ENCODE assay signal across 8 mouse cellular contexts in genomic region chr11:75148332-75149035, GRCm38 (mm10). TPM values are rescaled to one million over a fixed set of nuclear protein-coding genes. Genes with fewer than 3 reads are reported as not detected.
DNase-seq lines count a peak whose midpoint lies in the region; ATAC-seq lines count a peak whose summit lies in the region.

No protein-coding gene starts in this region.

- 0 out of 2 replicates have a peak overlapping the region, but pooled peaks have one; percentile 27 for H3K4me2 ChIP-seq in intestine, embryonic 15.5 days (replicated peaks)
- H3K4me2 ChIP-seq in stomach, embryonic 14.5 days (replicated peaks; ENCODE audit: low read depth, low read length): no peak overlapping the region

- DNase-seq in lung, postnatal 10 days: peak; percentile 60
- DNase-seq in lung, postnatal 25 days (ENCODE audit: low spot score): no peak
- DNase-seq in heart, adult 8-10 months (ENCODE audit: low spot score): peak; percentile 6
- no peak for DNase-seq in thymus, postnatal 36 days
- no peak for DNase-seq in layer of hippocampus, postnatal 36 days
- no peak for DNase-seq in gastrocnemius, postnatal 4 days (ENCODE audit: low spot score in 2 of 2)

- peaks cover 31% of the 10 kb centered on the region for H3K4me1 ChIP-seq in intestine, embryonic 15.5 days (replicated peaks)
- peaks cover 35% of the 10 kb centered on the region for H3K4me1 ChIP-seq in stomach, embryonic 14.5 days (ENCODE audit: control insufficient read depth, insufficient read depth, low read length)

- no peaks in the 10 kb centered on the region for H3K9me3 ChIP-seq in intestine, embryonic 15.5 days
- no peaks in the 10 kb centered on the region for H3K9me3 ChIP-seq in stomach, embryonic 14.5 days (ENCODE audit: control insufficient read depth, low read depth, low read length)

- no peak overlapping the region for H3K4me3 ChIP-seq in intestine, embryonic 15.5 days (replicated peaks)
- no peak overlapping the region for H3K4me3 ChIP-seq in stomach, embryonic 14.5 days (ENCODE audit: low read depth, low read length)

- 78% methylated on average over 11 of the region's 11 CpGs for WGBS in intestine, embryonic 15.5 days
- 79% methylated on average over 11 of the region's 11 CpGs for WGBS in stomach, embryonic 14.5 days

- H3K27me3 ChIP-seq in intestine, embryonic 15.5 days (replicated peaks): no peaks in the 10 kb centered on the region
- H3K27me3 ChIP-seq in stomach, embryonic 14.5 days (ENCODE audit: control insufficient read depth, insufficient read depth, low read length): no peaks in the 10 kb centered on the region

- peak; percentile 44; the same call in 1 of the 2 replicates for ATAC-seq in intestine, embryonic 15.5 days
- no peak for ATAC-seq in stomach, embryonic 14.5 days (ENCODE audit: insufficient number of reproducible peaks, insufficient read depth, low FRiP score, low read depth)

- 0 out of 2 replicates have a peak overlapping the region, but pooled peaks have one; percentile 6 for H3K9ac ChIP-seq in intestine, embryonic 15.5 days
- no peak overlapping the region for H3K9ac ChIP-seq in stomach, embryonic 14.5 days (replicated peaks; ENCODE audit: low read depth, low read length)

- peak overlapping the region; percentile 92 for H3K27ac ChIP-seq in intestine, embryonic 15.5 days
- peak overlapping the region; percentile 91 for H3K27ac ChIP-seq in stomach, embryonic 14.5 days (ENCODE audit: low read length)

- 0 out of 2 replicates have a peak, but pooled peaks cover 10% of the 10 kb centered on the region for H3K36me3 ChIP-seq in intestine, embryonic 15.5 days
- peaks cover 6% of the 10 kb centered on the region for H3K36me3 ChIP-seq in stomach, embryonic 14.5 days (ENCODE audit: control insufficient read depth, insufficient read depth, low read length)

RNA-seq across cellular contexts. Expression of gene Hic1, which starts 20.8 kb away (rescaled TPM):
- total RNA-seq in heart, adult 8-10 months (2022): 10 to 100 TPM in 3 of 4 experiments, 1 to 10 TPM in 1; 7.6 to 19.4 (median 16.8) TPM
- 20.3 and 22.0 TPM in 2 replicates for polyA plus RNA-seq in intestine, embryonic 15.5 days (2015; fragmentation: Nextera tagmentation; extraction: Ambion mirVana)
- polyA plus RNA-seq in stomach, embryonic 14.5 days (2014; fragmentation: Nextera tagmentation; extraction: Ambion mirVana): 13.8 and 16.9 TPM in 2 replicates
- 1 to 10 TPM; 2.8 to 3.6 TPM for total RNA-seq in layer of hippocampus, postnatal 36 days (2021)
- 10 to 100 TPM; 42.7 to 48.8 TPM for total RNA-seq in gastrocnemius, postnatal 4 days (2021)

RNA-seq across cellular contexts. Expression of gene Ovca2, which starts 30.2 kb away (rescaled TPM):
- total RNA-seq in heart, adult 8-10 months (2022): 1 to 10 TPM; 5.6 to 6.9 (median 5.9) TPM
- polyA plus RNA-seq in intestine, embryonic 15.5 days (2015; fragmentation: Nextera tagmentation; extraction: Ambion mirVana): 21.3 and 21.4 TPM in 2 replicates
- polyA plus RNA-seq in stomach, embryonic 14.5 days (2014; fragmentation: Nextera tagmentation; extraction: Ambion mirVana): 26.7 and 29.1 TPM in 2 replicates
- 10 to 100 TPM; 18.0 to 19.9 TPM for total RNA-seq in layer of hippocampus, postnatal 36 days (2021)
- total RNA-seq in gastrocnemius, postnatal 4 days (2021): 1 to 10 TPM; 6.6 to 6.8 TPM

RNA-seq across cellular contexts. Expression of gene Dph1, which starts 42.6 kb away (rescaled TPM):
- total RNA-seq in heart, adult 8-10 months (2022): 10 to 100 TPM in 2 of 4 experiments, 1 to 10 TPM in 2; 8.1 to 11.2 (median 9.7) TPM
- 23.4 and 23.8 TPM in 2 replicates for polyA plus RNA-seq in intestine, embryonic 15.5 days (2015; fragmentation: Nextera tagmentation; extraction: Ambion mirVana)
- 20.1 and 20.5 TPM in 2 replicates for polyA plus RNA-seq in stomach, embryonic 14.5 days (2014; fragmentation: Nextera tagmentation; extraction: Ambion mirVana)
- 10 to 100 TPM; 33.4 to 33.9 TPM for total RNA-seq in layer of hippocampus, postnatal 36 days (2021)
- total RNA-seq in gastrocnemius, postnatal 4 days (2021): 10 to 100 TPM in 1 of 2 experiments, 1 to 10 TPM in 1; 10.0 to 11.4 TPM

RNA-seq across cellular contexts. Expression of gene Rtn4rl1, which starts 45.1 kb away (rescaled TPM):
- total RNA-seq in heart, adult 8-10 months (2022): 1 to 10 TPM; 5.2 to 7.9 (median 6.8) TPM
- polyA plus RNA-seq in intestine, embryonic 15.5 days (2015; fragmentation: Nextera tagmentation; extraction: Ambion mirVana): 1.7 and 1.8 TPM in 2 replicates
- polyA plus RNA-seq in stomach, embryonic 14.5 days (2014; fragmentation: Nextera tagmentation; extraction: Ambion mirVana): 0.88 and 1.7 TPM in 2 replicates
- 100 to 1,000 TPM; 103 to 107 TPM for total RNA-seq in layer of hippocampus, postnatal 36 days (2021)
- 1 to 10 TPM; 4.2 to 5.0 TPM for total RNA-seq in gastrocnemius, postnatal 4 days (2021)

Comparison
In these comparisons a context has a peak if more than half of its experiments do, and no peak if none do; other contexts are left out.
1. DNase-seq: peak in lung, postnatal 10 days (single experiment) and heart, adult 8-10 months (single experiment); none in lung, postnatal 25 days (single experiment), thymus, postnatal 36 days (0 of 2), layer of hippocampus, postnatal 36 days (0 of 2) and gastrocnemius, postnatal 4 days (0 of 2).